Mouse (Mus musculus) E14TG2a.4 (cell line): Measurements from ENCODE around the gene Afg1l.

Source experiments
- CTCF ChIP-seq: conservative IDR thresholded peaks from 2 replicates; pipeline ENCODE4 v1.5.1; 2014; ENCODE audit warnings: low read length
- NANOG ChIP-seq: IDR thresholded peaks from 2 replicates; pipeline ENCODE4 v1.6.1; 2014; ENCODE audit warnings: borderline replicate concordance, low read length, mixed read lengths
- POU5F1 ChIP-seq: IDR thresholded peaks from 2 replicates; pipeline ENCODE4 v1.6.1; 2014; ENCODE audit warnings: low read length, borderline replicate concordance

- TF ChIP-seq CTCF (no peak), POU5F1 (no peak), NANOG (no peak)
These were observed 200.0 kb downstream of the Afg1l start for GRCm38 (mm10) chr10:42278307-42278850.
